Mouse (Mus musculus) lung, postnatal 4 days (tissue): Measurements from ENCODE around the gene Iqcf4.
"Not testable (repeated sequence)": the region's sequence is repeated elsewhere in the genome, so short reads cannot be mapped to it uniquely, and the experiment has no call there.

Source experiments
- DNase-seq, 2 experiments: peaks; one replicate each; pipeline ENCODE4 v3.0.0; 2021

Gene Iqcf4

GRCm38 (mm10) chr9:106570896-106571295 is at the start of gene Iqcf4:
Gene Iqcf4, minus strand, starts transcription at chr9:106570996.
- no peak for DNase-seq

- no peak for DNase-seq
These were observed 46.7 kb upstream of the Iqcf4 start for GRCm38 (mm10) chr9:106617496-106617895.

- no peak for DNase-seq
These were observed 45.5 kb upstream of the Iqcf4 start for GRCm38 (mm10) chr9:106616306-106616705.

- no peak for DNase-seq
These were observed 43.8 kb upstream of the Iqcf4 start for GRCm38 (mm10) chr9:106614616-106615015.

DNA sequence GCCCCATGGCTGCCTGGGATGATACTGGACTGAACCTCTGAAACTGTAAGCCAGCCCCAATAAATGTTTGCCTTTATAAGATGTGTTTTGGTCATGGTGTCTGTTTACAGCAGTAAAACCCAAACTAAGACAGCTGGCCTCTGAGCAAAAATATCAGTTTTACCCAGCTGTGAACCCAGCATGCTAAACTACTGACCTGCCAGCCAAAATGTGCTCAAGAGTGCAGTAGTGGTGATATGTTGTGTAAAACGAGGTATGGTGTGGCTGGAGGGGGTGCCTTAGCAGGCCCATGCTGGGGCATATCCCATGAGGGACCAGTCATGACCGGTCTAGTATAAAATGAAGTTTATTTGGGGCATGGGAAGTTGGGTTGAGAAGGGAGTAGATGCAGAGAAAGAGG is 43.2 kb upstream of the Iqcf4 start:
- DNase-seq = no peak

DNA sequence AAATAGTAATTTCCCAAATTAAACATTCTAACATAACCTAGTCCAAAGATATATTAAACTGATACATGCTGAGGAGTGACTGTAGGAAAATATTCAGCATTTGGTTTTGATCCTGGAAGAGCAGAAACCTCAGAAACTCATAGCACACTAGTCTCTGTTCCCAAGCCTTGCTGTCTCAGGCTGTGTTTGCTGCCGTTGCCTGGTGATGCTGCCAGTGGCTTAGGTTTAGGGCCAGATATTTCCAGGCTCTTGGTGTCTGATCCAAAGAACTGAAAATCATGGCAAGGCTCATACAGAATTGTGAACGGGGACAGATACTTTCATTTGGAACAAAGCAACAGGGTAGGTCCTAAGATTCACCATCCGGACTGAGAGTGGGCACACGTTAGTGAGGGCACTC is 39.9 kb upstream of the Iqcf4 start:
- no peak for DNase-seq

DNA sequence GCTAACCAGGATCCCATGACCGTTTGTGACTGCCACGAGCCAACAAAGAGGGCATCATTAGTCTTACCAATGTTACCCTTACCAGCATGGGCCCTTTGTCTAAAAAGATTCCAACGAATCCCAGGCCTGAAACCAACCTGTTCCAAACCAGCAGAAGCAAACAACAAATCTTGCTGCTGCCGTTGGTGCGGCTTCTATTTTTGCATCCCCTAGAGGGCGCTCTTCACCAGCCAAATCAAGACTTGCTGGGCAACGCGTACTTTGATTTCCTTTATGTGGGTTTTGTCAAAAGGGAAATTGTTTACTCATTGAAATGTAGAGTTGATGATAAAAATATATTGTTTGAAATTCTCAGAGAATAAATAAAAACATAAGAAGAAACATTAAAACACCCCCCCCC is 29.8 kb upstream of the Iqcf4 start:
- peak in 1 of 2 experiments; percentile 43 for DNase-seq

- no peak for DNase-seq
These were observed 27.7 kb upstream of the Iqcf4 start for GRCm38 (mm10) chr9:106598466-106598865.

- no peak for DNase-seq
These were observed 25.0 kb upstream of the Iqcf4 start for GRCm38 (mm10) chr9:106595836-106596235.

GRCm38 (mm10) chr9:106595402-106595801 is 24.6 kb upstream of the Iqcf4 start:
- not testable (repeated sequence) for DNase-seq

- no peak for DNase-seq
These were observed 21.4 kb upstream of the Iqcf4 start for GRCm38 (mm10) chr9:106592158-106592557.

GRCm38 (mm10) chr9:106582552-106582951 is 11.8 kb upstream of the Iqcf4 start:
- DNase-seq = no peak

GRCm38 (mm10) chr9:106580016-106580415 is 9.2 kb upstream of the Iqcf4 start:
- DNase-seq = no peak

DNA sequence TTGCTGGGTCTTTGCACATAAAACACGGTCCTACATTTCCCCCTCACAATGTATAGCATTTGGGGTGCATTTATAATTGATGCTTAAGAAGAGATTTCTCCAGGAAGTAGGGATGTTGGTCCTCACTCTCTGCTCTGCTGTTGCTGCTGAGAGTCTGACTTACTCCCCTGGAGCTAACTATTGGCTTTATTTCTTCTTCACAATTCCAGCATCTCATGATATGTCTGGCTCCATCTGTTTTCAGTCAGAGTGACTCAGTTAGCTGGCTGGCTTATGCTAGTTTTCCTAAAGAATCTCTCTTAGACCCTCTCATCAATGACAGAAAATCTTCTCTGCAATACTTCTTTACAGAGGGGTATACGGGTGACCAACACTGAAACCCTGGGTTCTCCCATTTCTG is 5.3 kb upstream of the Iqcf4 start:
- DNase-seq = no peak

- DNase-seq = no peak
These were observed 2.6 kb upstream of the Iqcf4 start for GRCm38 (mm10) chr9:106573366-106573765.

DNA sequence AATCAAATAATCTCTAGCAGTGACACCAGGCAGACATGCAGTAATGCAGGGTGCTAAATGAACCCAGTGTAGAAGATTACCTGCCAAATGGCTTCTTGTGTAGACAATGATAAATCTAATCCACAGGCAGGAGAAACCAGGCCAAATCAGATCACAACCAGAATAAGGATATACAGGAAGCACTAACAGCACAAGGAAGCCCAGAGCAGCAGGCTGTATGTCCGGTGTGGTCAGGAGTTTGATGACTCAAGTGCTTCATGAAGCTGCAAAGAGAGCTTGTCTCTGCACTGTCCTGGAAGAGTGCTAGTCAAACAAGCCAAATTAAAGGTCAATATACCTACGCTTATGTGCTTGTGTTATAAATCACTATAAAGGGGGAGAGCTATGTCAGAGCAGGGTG is 1.4 kb upstream of the Iqcf4 start:
- no peak for DNase-seq

- peak; percentile 33 to 41 for DNase-seq
These were observed 4.4 kb downstream of the Iqcf4 start for GRCm38 (mm10) chr9:106566437-106566836.

DNA sequence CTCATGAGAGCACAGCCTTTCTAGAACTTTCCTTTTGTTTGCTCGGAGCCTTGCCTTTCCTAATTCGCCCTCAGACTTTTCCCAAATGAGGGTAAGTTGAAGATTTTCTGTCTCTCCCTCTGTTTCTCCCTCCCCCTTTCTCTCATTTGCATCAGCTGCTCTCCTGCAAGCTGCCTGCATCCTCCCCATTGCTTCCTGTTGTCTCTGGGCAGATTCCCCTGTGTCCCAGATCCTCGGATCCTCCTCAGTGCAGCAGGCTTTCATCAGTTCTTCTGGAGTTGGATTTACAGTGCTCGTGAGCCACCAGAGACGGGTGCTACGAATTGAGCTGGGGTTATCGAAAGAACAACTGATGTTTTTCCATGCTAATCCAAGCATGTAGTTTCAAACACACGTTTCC is 6.8 kb downstream of the Iqcf4 start:
- no peak for DNase-seq

- DNase-seq = no peak
These were observed 8.5 kb downstream of the Iqcf4 start for GRCm38 (mm10) chr9:106562291-106562690.

- no peak for DNase-seq
These were observed 9.3 kb downstream of the Iqcf4 start, which contains the start of gene Iqcf3 for GRCm38 (mm10) chr9:106561531-106561930. Gene Iqcf3, minus strand, starts transcription at chr9:106561631.

- no peak for DNase-seq
These were observed 35.8 kb downstream of the Iqcf4 start for GRCm38 (mm10) chr9:106534975-106535374.

GRCm38 (mm10) chr9:106534296-106534695 is 36.5 kb downstream of the Iqcf4 start:
- no peak for DNase-seq

DNA sequence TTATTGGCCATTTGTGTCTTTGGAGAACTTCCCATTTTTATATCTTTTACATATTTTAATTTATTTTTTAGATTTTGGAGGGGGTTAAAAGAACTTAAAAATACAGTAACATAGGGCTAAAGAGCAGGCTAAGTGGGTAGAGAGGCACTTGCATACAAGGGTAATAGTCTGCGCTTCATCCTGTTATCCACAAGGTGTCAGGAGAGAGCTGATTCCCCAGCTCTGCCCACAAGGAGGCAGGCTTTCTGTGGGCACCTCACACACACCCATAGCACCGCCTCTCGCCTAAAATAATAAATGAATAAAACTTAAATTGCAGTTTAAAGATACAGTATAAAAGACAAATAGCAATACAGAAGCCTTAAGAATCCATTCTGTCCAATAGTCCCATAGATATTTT is 39.0 kb downstream of the Iqcf4 start:
- peak in 1 of 2 experiments; percentile 21 for DNase-seq

GRCm38 (mm10) chr9:106519909-106520308 is 50.9 kb downstream of the Iqcf4 start:
- DNase-seq = no peak

- no peak for DNase-seq
These were observed 51.4 kb downstream of the Iqcf4 start for GRCm38 (mm10) chr9:106519433-106519832.
